In genomic region chr10:7473197-7473889, GRCm38 (mm10) we compare ENCODE assay signal across 9 mouse cellular contexts. TPM values are rescaled to one million over a fixed set of nuclear protein-coding genes. Genes with fewer than 3 reads are reported as not detected.
DNase-seq lines count a peak whose midpoint lies in the region; ATAC-seq and TF ChIP-seq lines count a peak whose summit lies in the region.
"Had no signal": no experiment of that assay in that cellular context is flagged by ENCODE, and none has a peak within 500 bp of the region (broad histone marks: within the 10 kb centered on the region; RNA-seq: fewer than 3 reads in every experiment).

TSS of gene Ulbp1 (minus strand) at chr10:7473638.

- no peaks in the 10 kb centered on the region for H3K4me1 ChIP-seq in stomach, embryonic 14.5 days (ENCODE audit: control insufficient read depth, insufficient read depth, low read length)
- H3K4me1 ChIP-seq in midbrain, postnatal 0 days (ENCODE audit: insufficient read depth, low read length): no peaks in the 10 kb centered on the region
- H3K4me1 ChIP-seq: neural tube, embryonic 12.5 days had no signal

- H3K9ac ChIP-seq in stomach, embryonic 14.5 days (replicated peaks; ENCODE audit: low read depth, low read length): no peak within 1 kb of the TSS
- no peak within 1 kb of the TSS for H3K9ac ChIP-seq in midbrain, postnatal 0 days (replicated peaks; ENCODE audit: low read length, poor library complexity, severe bottlenecking)
- H3K9ac ChIP-seq: neural tube, embryonic 12.5 days had no signal

- H3K27ac ChIP-seq in stomach, embryonic 14.5 days (ENCODE audit: low read length): no peak within 1 kb of the TSS
- H3K27ac ChIP-seq in midbrain, postnatal 0 days (ENCODE audit: low read depth, low read length): no peak within 1 kb of the TSS
- H3K27ac ChIP-seq: neural tube, embryonic 12.5 days had no signal

- no peak for TF ChIP-seq CTCF in midbrain, postnatal 0 days (IDR thresholded peaks at IDR 0.05)

- no peak for ATAC-seq in stomach, embryonic 14.5 days (ENCODE audit: insufficient number of reproducible peaks, insufficient read depth, low FRiP score, low read depth)
- no peak; the same call in 1 of the 2 replicates for ATAC-seq in midbrain, postnatal 0 days (ENCODE audit: low FRiP score)

- H3K36me3 ChIP-seq in stomach, embryonic 14.5 days (ENCODE audit: control insufficient read depth, insufficient read depth, low read length): no peaks in the 10 kb centered on the region
- no peaks in the 10 kb centered on the region for H3K36me3 ChIP-seq in midbrain, postnatal 0 days (ENCODE audit: insufficient read depth, low read length)
- H3K36me3 ChIP-seq: neural tube, embryonic 12.5 days had no signal

- no peak within 1 kb of the TSS for H3K4me3 ChIP-seq in stomach, embryonic 14.5 days (ENCODE audit: low read depth, low read length)
- no peak within 1 kb of the TSS for H3K4me3 ChIP-seq in midbrain, postnatal 0 days (ENCODE audit: low read depth, low read length)
- H3K4me3 ChIP-seq: neural tube, embryonic 12.5 days had no signal

- no peaks in the 10 kb centered on the region for H3K27me3 ChIP-seq in stomach, embryonic 14.5 days (ENCODE audit: control insufficient read depth, insufficient read depth, low read length)
- no peaks in the 10 kb centered on the region for H3K27me3 ChIP-seq in midbrain, postnatal 0 days (ENCODE audit: insufficient read depth, low read length)
- H3K27me3 ChIP-seq: neural tube, embryonic 12.5 days had no signal

- peak within 1 kb of the TSS; percentile 16; the same call in 1 of the 2 replicates for H3K4me2 ChIP-seq in stomach, embryonic 14.5 days (replicated peaks; ENCODE audit: low read depth, low read length)
- no peak within 1 kb of the TSS; the same call in 1 of the 2 replicates for H3K4me2 ChIP-seq in midbrain, postnatal 0 days (ENCODE audit: low read depth, low read length, poor library complexity, severe bottlenecking)
- H3K4me2 ChIP-seq: neural tube, embryonic 12.5 days had no signal

- DNase-seq in layer of hippocampus, adult 11-12 months (ENCODE audit: low spot score): peak; percentile 28
- DNase-seq in layer of hippocampus, postnatal 36 days: no peak
- peak; percentile 92 for DNase-seq in adrenal gland, postnatal 14 days
- peak; percentile 68 for DNase-seq in gastrocnemius, postnatal 14 days
- peak; percentile 63 for DNase-seq in kidney, adult 18-20 months
- peak; percentile 84 for DNase-seq in lung, postnatal 14 days
- DNase-seq in midbrain, postnatal 0 days (ENCODE audit: low spot score): no peak

- intact Hi-C loops in gastrocnemius, postnatal 14 days (cut with DNase I; ENCODE audit: low total_unique reads): no loop called here

- WGBS in stomach, embryonic 14.5 days: 57% methylated on average over 13 of the region's 13 CpGs
- WGBS in midbrain, postnatal 0 days: 67% methylated on average over 13 of the region's 13 CpGs

- H3K9me3 ChIP-seq in stomach, embryonic 14.5 days (ENCODE audit: control insufficient read depth, low read depth, low read length): no peaks in the 10 kb centered on the region
- no peaks in the 10 kb centered on the region for H3K9me3 ChIP-seq in midbrain, postnatal 0 days (ENCODE audit: low read length)
- H3K9me3 ChIP-seq: neural tube, embryonic 12.5 days had no signal

RNA-seq across cellular contexts. Expression of gene Ulbp1, which starts in this region (rescaled TPM):
- total RNA-seq in layer of hippocampus, postnatal 36 days (2021): under 1 TPM; 0.50 to 0.53 TPM
- total RNA-seq in adrenal gland, postnatal 14 days (2021): 13.6 and 14.4 TPM in 2 replicates
- 1 to 10 TPM; 4.5 to 4.8 TPM for total RNA-seq in gastrocnemius, postnatal 14 days (2021)
- 2.2 and 5.2 TPM in 2 replicates for polyA plus RNA-seq in stomach, embryonic 14.5 days (2014; fragmentation: Nextera tagmentation; extraction: Ambion mirVana)
- 0.49 and 0.85 TPM in 2 replicates for total RNA-seq in midbrain, postnatal 0 days (2014; rRNA removed)
- polyA plus RNA-seq in midbrain, postnatal 0 days (2015; fragmentation: Nextera tagmentation; extraction: Ambion mirVana): 0.11 and 0.27 TPM in 2 replicates

Comparison
In these comparisons a context has a peak if more than half of its experiments do, and no peak if none do; other contexts are left out.
1. DNase-seq: peak in layer of hippocampus, adult 11-12 months (single experiment), adrenal gland, postnatal 14 days (single experiment), gastrocnemius, postnatal 14 days (single experiment), kidney, adult 18-20 months (single experiment) and lung, postnatal 14 days (single experiment); none in layer of hippocampus, postnatal 36 days (0 of 2) and midbrain, postnatal 0 days (single experiment).